Mouse (Mus musculus) cerebellum, adult 2 months (tissue): ENCODE data around the gene Fbh1.

Experiments used
- CTCF ChIP-seq: fragments of 200-500 bp; IDR thresholded peaks from 2 replicates; pipeline ENCODE4 v1.5.1; 2011; ENCODE audit warnings: low read depth, mild to moderate bottlenecking, control low read depth, low read length, moderate library complexity, borderline replicate concordance; ENCODE audit not compliant: insufficient read depth
- POLR2A ChIP-seq: fragments of 200-500 bp; IDR thresholded peaks from 2 replicates; pipeline ENCODE4 v1.6.1; 2011; ENCODE audit warnings: low read length, control low read depth, borderline replicate concordance; ENCODE audit not compliant: insufficient read depth

DNA sequence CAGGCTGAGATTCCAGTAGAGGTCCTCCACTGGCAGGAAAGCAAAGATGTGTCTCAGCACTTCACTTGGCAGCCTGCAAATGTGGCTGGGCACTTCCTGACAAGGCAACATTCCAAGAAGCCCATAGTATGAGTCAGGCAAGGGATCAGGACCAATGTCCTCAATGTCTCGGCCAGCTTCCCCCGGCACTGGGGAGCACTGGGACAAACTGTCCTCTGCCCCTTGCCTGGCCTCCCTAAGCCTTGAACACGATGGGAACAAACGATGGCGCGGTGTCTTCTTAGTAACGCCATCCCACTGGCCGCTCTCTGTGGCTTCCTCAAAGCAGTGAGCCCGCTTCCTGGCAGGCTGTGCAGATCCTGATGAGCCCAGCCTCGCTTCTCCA, 10.2 kb downstream of the Fbh1 start:
- TF ChIP-seq CTCF (no peak), POLR2A (no peak)
